Mouse (Mus musculus) kidney, adult 2 months (tissue): ENCODE measurements around the gene Chmp6.

Experiments
- CTCF ChIP-seq: fragments of 200-500 bp; conservative IDR thresholded peaks from 2 replicates; pipeline ENCODE4 v1.5.1; 2011; ENCODE audit warnings: low read depth, mild to moderate bottlenecking, control low read depth, low read length, moderate library complexity, mixed read lengths; ENCODE audit not compliant: insufficient read depth, insufficient read length
- POLR2A ChIP-seq: fragments of 200-500 bp; IDR thresholded peaks from one replicate; pipeline ENCODE4 v1.6.1; 2011; ENCODE audit warnings: low read depth, low read length, control low read depth

GRCm38 (mm10) chr11:119933142-119933541 lies 19.9 kb downstream of the Chmp6 start:
- TF ChIP-seq POLR2A: no peak
- no peak for TF ChIP-seq CTCF
